Mouse (Mus musculus): Measurements from ENCODE around the gene Slc7a8.

Slc7a8 gene

DNA sequence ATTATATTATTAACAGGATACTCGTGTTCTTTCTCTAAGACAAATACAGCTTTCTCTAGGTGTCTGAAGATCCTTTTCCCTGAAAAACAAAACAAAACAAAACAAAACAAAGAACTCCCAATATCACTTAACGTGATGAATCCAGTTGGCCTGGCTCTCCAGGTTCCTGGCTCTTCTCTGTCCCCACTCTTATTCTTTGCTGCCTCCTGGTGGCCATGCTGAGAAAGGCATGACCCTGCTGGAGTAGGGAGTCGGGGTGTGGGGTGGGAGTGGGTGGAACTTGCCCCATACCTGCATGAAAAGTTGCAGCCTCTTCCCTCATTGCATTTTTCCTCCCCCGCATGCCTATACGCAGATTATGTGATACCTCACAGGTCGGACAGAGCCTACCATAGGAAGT, 80.4 kb downstream of the Slc7a8 start:
- DNase-seq (ENCODE audit: low read depth, low spot score) = peak; percentile 57

DNA sequence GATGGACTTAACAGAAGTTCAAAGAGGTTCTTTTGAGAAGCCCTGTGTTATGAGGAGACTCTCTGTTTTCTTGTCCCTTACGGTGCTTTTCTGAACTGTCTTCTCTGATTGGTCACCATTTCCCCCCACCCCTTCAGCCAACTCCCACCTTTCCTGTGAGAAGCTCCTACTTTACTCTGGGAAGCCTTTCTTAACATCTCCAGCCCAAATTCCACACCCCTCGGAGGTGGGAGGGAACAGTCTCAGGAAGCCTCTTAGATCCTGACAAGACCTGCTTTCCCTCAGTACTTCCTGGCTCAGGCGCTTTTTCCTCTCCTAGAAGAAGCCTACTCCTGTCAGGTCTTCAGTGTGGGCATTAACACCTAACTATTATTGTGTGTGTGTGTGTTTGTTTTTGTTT, 82.2 kb downstream of the Slc7a8 start:
- no peak for DNase-seq (ENCODE audit: low read depth, low spot score)

DNA sequence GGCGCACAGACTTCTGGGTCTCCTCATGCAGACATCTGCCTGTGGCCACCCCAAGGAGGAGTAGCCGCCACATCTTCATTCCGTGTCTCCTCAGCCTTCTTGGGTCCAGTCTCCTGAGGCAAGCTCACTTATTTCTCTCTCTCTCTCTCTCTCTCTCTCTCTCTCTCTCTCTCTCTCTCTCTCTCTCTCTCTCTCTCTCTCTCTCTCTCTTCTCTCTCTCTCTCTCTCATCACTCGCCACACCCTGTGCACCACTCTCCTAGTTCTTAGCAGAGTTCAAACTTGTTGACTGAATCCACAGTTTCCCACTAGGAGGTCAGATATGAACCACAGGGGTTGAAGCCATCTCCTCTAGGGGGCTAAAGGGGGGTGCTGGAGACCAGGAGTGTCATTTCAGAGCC, 83.0 kb downstream of the Slc7a8 start, which contains the start of gene Gm29776:
Gene Gm29776, minus strand, starts transcription at position 101 of the 400 bp plus-strand sequence.
- DNase-seq (ENCODE audit: low read depth, low spot score) = no peak

- DNase-seq (ENCODE audit: low read depth, low spot score) = no peak
Observed at GRCm38 (mm10) chr14:54696752-54697151, 85.0 kb downstream of the Slc7a8 start.

DNA sequence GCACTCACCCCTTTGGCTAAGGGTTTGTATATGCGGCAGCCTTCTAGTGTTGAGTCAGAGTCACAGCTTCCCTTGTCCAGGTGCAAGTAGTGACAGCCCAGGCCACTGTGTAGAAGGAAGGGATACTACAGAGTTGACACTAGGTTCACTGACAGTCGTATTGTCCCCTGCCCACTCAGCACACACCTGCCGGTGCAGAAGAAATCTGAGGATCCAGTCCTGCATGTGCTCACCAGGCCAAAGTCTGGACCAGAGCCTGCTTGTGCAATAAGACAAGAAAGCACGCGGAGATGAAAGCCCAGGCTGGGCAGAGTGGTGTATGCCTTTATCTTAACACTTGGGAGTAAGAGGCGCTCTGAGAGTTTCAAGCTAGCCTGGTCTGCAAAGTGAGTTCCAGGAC, 86.7 kb downstream of the Slc7a8 start:
- DNase-seq (ENCODE audit: low read depth, low spot score) = no peak

GRCm38 (mm10) chr14:54687251-54687650, 94.5 kb downstream of the Slc7a8 start:
- no peak for DNase-seq (ENCODE audit: low read depth, low spot score)

GRCm38 (mm10) chr14:54686522-54687143, 95.1 kb downstream of the Slc7a8 start, which contains the start of gene Acin1:
Gene Acin1 (minus strand): TSS chr14:54686931.
- DNase-seq (ENCODE audit: low read depth, low spot score) = peak; percentile 99

DNA sequence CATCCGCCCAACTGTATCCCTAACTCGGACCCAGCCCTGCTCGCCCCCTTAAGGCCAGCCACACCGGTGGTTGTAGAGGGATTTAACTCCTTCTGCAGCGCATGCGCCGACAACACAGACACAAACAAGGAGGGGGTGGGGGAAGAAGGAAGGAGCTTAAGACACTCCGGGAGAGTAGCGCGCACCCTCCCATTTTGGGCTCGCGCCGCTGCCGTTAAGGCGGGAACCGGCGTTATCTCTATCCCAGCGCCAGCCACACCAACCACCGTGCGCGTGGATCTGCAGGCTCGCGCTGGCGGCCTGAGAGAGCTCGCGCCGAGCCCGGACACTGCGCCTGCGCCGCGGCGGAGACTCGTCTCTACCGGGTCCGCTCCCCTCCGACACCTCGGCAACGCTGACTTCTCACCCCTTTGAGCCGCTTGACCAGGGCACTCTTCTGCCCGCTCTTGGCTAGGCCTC, 95.7 kb downstream of the Slc7a8 start, which contains the start of gene 1700123O20Rik:
Gene 1700123O20Rik, plus strand, starts transcription at position 154 of the 459 bp plus-strand sequence.
- peak; percentile 79 for DNase-seq (ENCODE audit: low read depth, low spot score)

- no peak for DNase-seq (ENCODE audit: low read depth, low spot score)
Observed at GRCm38 (mm10) chr14:54685471-54685870, 96.3 kb downstream of the Slc7a8 start.

DNA sequence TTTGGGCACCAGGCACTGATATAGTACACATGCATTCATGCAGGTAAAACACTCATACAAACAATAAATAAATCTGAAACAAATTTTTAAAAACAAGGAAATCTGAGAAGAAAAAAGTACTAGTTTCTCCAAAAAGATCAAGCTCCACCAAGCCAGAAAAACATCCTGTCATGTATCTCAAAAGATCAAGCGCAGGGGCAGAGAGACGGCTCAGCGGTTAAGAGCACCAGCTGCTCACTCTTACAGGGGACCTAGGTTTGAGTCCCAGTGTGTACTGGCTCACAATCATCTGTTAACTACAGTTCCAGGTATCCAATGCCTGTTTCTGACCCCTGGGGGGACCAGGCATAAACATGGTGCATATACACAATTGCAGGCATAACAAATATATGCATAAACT, 99.3 kb downstream of the Slc7a8 start:
- DNase-seq (ENCODE audit: low read depth, low spot score) = no peak

- DNase-seq (ENCODE audit: low read depth, low spot score) = no peak
Observed at GRCm38 (mm10) chr14:54678657-54679304, 103.0 kb downstream of the Slc7a8 start.

DNA sequence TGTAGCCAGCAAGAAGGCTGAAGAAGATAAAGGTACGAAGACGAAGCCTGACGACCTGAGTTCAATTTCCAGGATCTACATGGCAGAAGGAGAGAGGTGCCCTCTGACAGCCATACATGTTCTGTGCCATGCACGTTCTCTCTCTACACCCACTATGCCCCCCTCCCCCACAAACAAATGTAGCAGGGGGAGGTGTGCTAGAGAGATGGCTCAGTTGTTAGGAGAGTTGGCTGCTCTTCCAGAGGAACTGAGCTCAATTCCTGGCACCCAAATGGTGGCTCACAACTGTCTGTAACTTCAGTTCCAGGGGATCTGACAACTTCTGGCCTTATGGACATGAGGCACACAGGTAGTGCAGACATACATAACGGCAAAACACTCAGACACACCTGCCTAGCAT, 105.5 kb downstream of the Slc7a8 start:
- DNase-seq (ENCODE audit: low read depth, low spot score) = no peak

GRCm38 (mm10) chr14:54674317-54674716, 107.4 kb downstream of the Slc7a8 start:
- DNase-seq (ENCODE audit: low read depth, low spot score) = no peak

Measured in retina, adult 2 months (tissue).